Mouse (Mus musculus): ENCODE data around the gene Usp48. TPM values are rescaled to one million over a fixed set of nuclear protein-coding genes. Genes with fewer than 3 reads are reported as not detected.

Gene Usp48
- polyA plus RNA-seq, 1 experiment from 2014 or later: 28.4 TPM

DNA sequence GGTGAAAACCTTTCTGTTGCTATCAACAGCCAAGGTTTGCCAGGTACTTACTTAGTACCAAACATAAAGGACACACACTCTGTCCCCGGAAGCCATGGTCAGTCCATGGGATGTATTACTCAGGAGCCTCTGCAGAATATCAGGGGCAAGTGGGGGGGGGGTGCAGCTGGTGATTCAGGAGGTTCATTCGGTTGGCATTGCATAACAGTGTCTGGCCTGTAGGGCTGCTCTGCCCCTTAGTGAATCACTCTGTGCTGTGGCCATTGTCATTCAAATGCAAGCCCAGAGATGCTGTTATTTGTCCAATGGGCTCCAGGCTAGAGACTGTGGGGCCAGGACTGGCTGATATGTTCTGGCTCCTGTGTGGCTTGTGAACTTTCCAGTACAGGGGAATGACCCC, 111.0 kb downstream of the Usp48 start:
- Histone ChIP-seq H3K4me3 (ENCODE audit: low read depth, low read length) (no peak overlapping the region), H3K36me3 (replicated peaks; ENCODE audit: insufficient read depth, low read length) (no peaks in the 10 kb centered on the region), H3K4me1 (ENCODE audit: insufficient read depth) (peaks cover 17% of the 10 kb centered on the region), H3K27me3 (ENCODE audit: insufficient read depth, low read length) (peaks cover 4% of the 10 kb centered on the region; the same call in 1 of the 2 replicates), H3K9ac (replicated peaks) (no peak overlapping the region), H3K27ac (ENCODE audit: low read depth) (no peak overlapping the region), H3K9me3 (ENCODE audit: low read length) (no peaks in the 10 kb centered on the region), H3K4me2 (ENCODE audit: low read depth, low read length) (no peak overlapping the region)
- no peak for ATAC-seq
- no peak for DNase-seq
- TF ChIP-seq CTCF (IDR thresholded peaks at IDR 0.05; ENCODE audit: low read depth) (no peak), EP300 (IDR thresholded peaks at IDR 0.05; ENCODE audit: low read depth) (no peak)
- 59% methylated on average over 2 of the region's 2 CpGs for WGBS (ENCODE audit: insufficient replicate concordance)

DNA sequence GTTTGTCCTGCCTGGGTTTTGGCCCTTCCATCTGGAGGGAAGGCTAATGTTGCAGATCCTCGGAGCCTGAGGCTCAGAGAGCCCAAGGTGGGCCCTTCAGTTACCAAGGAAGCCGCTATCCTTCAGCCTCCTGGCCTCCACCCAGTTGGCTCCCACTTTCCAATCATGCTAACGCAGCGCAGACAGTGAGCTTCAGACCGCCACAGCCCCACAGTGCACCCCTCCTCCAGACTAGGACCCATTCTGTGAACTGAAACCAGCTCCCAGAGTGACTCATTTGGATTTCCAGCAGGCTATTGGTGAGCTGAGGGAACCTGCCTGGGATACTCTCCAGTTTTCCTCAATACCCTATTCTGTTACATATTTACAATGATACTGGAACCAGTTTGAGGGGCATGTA, 111.8 kb downstream of the Usp48 start:
- no peaks in the 10 kb centered on the region for H3K9me3 ChIP-seq (ENCODE audit: low read length)
- no peak for DNase-seq
- H3K27ac ChIP-seq (ENCODE audit: low read depth): no peak overlapping the region
- H3K36me3 ChIP-seq (replicated peaks; ENCODE audit: insufficient read depth, low read length): no peaks in the 10 kb centered on the region
- TF ChIP-seq CTCF (IDR thresholded peaks at IDR 0.05; ENCODE audit: low read depth) (no peak), EP300 (IDR thresholded peaks at IDR 0.05; ENCODE audit: low read depth) (no peak)
- ATAC-seq: no peak
- peaks cover 15% of the 10 kb centered on the region for H3K4me1 ChIP-seq (ENCODE audit: insufficient read depth)
- H3K4me2 ChIP-seq (ENCODE audit: low read depth, low read length): no peak overlapping the region
- WGBS (ENCODE audit: insufficient replicate concordance): 83% methylated on average over 5 of the region's 5 CpGs
- no peak overlapping the region for H3K4me3 ChIP-seq (ENCODE audit: low read depth, low read length)
- no peak overlapping the region for H3K9ac ChIP-seq (replicated peaks)
- peaks cover 4% of the 10 kb centered on the region; the same call in 1 of the 2 replicates for H3K27me3 ChIP-seq (ENCODE audit: insufficient read depth, low read length)

DNA sequence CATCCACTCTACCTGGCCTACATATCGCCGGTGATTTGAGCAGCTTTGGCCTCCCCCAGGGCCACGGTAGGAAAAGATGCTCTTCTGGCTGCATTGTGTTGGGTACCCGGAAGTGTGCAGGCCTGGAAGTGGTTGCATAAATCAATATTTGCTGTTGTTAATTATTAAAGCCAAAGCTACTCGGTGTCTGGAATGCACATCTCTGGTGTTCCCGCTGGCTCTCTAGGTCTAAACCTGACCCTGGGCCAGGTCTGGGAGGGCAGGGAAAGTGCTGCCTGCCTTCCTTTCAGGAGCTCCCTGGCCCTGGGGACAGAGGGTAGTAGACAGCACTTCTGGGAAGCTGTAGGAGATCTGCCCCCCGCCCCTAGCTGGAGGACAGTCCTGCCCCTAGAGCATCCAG, 113.0 kb downstream of the Usp48 start:
- H3K4me2 ChIP-seq (ENCODE audit: low read depth, low read length): peak overlapping the region; percentile 89
- peak; percentile 62 for ATAC-seq
- H3K9me3 ChIP-seq (ENCODE audit: low read length): no peaks in the 10 kb centered on the region
- H3K4me3 ChIP-seq (ENCODE audit: low read depth, low read length): no peak overlapping the region
- no peak overlapping the region for H3K9ac ChIP-seq (replicated peaks)
- H3K27me3 ChIP-seq (ENCODE audit: insufficient read depth, low read length): peaks cover 4% of the 10 kb centered on the region; the same call in 1 of the 2 replicates
- H3K4me1 ChIP-seq (ENCODE audit: insufficient read depth): peaks cover 11% of the 10 kb centered on the region
- no peak for TF ChIP-seq CTCF (IDR thresholded peaks at IDR 0.05; ENCODE audit: low read depth)
- no peak for TF ChIP-seq EP300 (IDR thresholded peaks at IDR 0.05; ENCODE audit: low read depth)
- H3K36me3 ChIP-seq (replicated peaks; ENCODE audit: insufficient read depth, low read length): no peaks in the 10 kb centered on the region
- H3K27ac ChIP-seq (ENCODE audit: low read depth): peak overlapping the region; percentile 22; the same call in 1 of the 2 replicates
- no peak for DNase-seq
- WGBS (ENCODE audit: insufficient replicate concordance): 58% methylated on average over 7 of the region's 7 CpGs

- Histone ChIP-seq H3K36me3 (replicated peaks; ENCODE audit: insufficient read depth, low read length) (no peaks in the 10 kb centered on the region), H3K4me2 (ENCODE audit: low read depth, low read length) (peak overlapping the region; percentile 89), H3K27ac (ENCODE audit: low read depth) (0 out of 2 replicates have a peak overlapping the region, but pooled peaks have one; percentile 44), H3K27me3 (ENCODE audit: insufficient read depth, low read length) (peaks cover 4% of the 10 kb centered on the region; the same call in 1 of the 2 replicates), H3K4me1 (ENCODE audit: insufficient read depth) (peaks cover 11% of the 10 kb centered on the region), H3K4me3 (ENCODE audit: low read depth, low read length) (peak overlapping the region; percentile 53), H3K9ac (replicated peaks) (peak overlapping the region; percentile 70), H3K9me3 (ENCODE audit: low read length) (no peaks in the 10 kb centered on the region)
- ATAC-seq (peak; percentile 87), DNase-seq (peak; percentile 91)
- TF ChIP-seq EP300 (IDR thresholded peaks at IDR 0.05; ENCODE audit: low read depth): no peak
- TF ChIP-seq CTCF (IDR thresholded peaks at IDR 0.05; ENCODE audit: low read depth): no peak
- WGBS (ENCODE audit: insufficient replicate concordance): 2% methylated on average over 42 of the region's 52 CpGs
These were observed 113.8 kb downstream of the Usp48 start for GRCm38 (mm10) chr4:137707216-137707990.

Other genes starting within 250 kb of the Usp48 start
- gene Cdc42, start 236.0 kb upstream of the Usp48 start, polyA plus RNA-seq (2015; fragmentation: Nextera tagmentation; extraction: Ambion mirVana): 216 and 227 TPM in 2 replicates
- not detected in 2 replicates for gene Cela3a, start 184.0 kb upstream of the Usp48 start, polyA plus RNA-seq (2015; fragmentation: Nextera tagmentation; extraction: Ambion mirVana)
- 0.42 and 6.5 TPM in 2 replicates for gene Cela3b, start 163.2 kb upstream of the Usp48 start, polyA plus RNA-seq (2015; fragmentation: Nextera tagmentation; extraction: Ambion mirVana)
- not detected in 2 replicates for gene 1700013G24Rik, start 140.5 kb upstream of the Usp48 start, polyA plus RNA-seq (2015; fragmentation: Nextera tagmentation; extraction: Ambion mirVana)
- 5.1 TPM in 2 replicates for gene Hspg2, start 125.0 kb upstream of the Usp48 start, polyA plus RNA-seq (2015; fragmentation: Nextera tagmentation; extraction: Ambion mirVana)
- gene Ldlrad2, start 19.2 kb upstream of the Usp48 start, polyA plus RNA-seq (2015; fragmentation: Nextera tagmentation; extraction: Ambion mirVana): not detected in 2 replicates
- 12.8 and 15.6 TPM in 2 replicates for gene Rap1gap, start 71.0 kb downstream of the Usp48 start, polyA plus RNA-seq (2015; fragmentation: Nextera tagmentation; extraction: Ambion mirVana)
- gene Alpl, start 202.6 kb downstream of the Usp48 start, polyA plus RNA-seq (2015; fragmentation: Nextera tagmentation; extraction: Ambion mirVana): 14.7 and 18.7 TPM in 2 replicates

All from liver, postnatal 0 days (tissue).